Mouse (Mus musculus): ENCODE data around the gene Zmynd10.

Gene Zmynd10

DNA sequence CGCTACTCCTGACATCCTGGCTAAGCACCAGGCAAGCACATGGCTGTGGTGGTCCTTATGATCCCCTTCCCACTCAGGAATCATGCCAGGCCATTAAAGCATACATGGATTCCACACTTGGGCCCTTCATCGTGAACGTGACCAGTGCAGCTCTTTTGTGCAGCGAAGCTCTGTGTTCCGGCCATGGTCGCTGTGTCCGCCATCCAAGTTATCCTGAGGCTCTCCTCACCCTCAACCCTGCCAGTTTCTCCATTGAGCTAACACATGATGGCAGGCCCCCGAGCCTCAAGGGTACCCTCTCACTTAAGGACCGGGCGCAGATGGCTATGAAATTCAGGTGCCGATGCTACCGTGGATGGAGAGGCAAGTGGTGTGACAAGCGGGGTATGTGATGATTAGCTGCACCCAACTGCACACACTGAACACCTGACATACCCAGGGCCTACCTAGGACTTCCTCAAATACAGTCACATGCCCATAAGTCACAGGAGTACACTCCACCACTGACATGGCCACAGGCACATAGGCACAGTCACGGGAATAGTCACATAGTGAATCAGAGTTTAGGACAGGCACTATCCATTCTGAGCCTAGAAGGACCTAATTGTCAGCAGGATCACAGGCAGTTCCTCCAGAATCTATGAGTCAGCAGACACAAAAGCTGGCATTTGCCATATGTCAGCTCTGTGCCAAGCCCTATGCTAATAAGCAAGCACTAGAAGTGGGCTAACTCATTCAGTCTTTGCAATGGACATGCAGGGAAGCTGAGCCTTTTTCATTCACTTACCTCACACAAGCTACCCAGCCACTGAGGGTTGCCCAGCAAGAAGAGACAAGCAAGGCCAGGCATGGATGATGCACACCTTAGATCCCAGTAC, 32.2 kb downstream of the Zmynd10 start:
- in situ Hi-C loops (cut with MboI): no loop called here

DNA sequence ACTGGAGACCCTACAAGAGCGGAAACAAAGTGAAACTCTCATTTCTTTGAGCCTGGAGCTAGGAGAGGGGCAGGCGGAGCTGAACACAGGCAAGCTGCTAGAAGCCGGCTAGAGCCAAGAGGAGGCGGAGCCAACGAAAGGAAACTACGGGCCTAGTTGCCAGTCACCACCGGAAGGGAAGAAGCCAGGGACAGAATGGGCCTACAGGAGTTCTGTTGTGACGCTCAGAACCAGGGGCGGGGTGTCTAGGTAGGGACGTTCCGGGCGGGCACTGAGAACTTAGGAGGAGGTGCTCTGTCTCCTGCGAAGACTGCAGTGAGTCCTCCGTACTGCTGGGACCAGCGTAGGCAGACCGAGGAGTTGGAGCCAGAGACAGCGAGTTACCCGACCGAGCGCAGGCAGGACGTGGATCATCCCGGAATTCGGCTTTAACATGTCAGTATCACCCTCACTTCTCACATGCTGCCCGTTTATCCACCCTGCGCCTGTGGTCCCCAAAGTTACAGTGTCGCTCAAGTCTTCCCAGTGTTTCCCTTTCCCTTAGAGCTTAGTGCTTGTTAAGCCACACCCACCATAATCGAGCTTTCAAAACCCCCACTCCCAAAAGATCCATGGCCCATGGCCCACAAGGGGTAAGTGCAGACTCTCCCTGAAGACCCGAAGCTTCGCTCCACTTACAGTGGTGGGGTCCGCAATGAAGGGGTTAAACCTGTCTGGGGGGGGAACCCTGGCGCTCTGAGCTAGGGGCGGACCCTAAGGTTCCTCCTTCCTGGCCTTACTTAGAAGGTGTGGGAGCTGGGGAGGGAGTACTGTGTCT, 33.6 kb downstream of the Zmynd10 start, which contains the start of gene Hyal3:
Gene Hyal3 (plus strand): TSS at position 318 of the 817 bp plus-strand sequence.
- in situ Hi-C loops (cut with MboI): no loop called here

DNA sequence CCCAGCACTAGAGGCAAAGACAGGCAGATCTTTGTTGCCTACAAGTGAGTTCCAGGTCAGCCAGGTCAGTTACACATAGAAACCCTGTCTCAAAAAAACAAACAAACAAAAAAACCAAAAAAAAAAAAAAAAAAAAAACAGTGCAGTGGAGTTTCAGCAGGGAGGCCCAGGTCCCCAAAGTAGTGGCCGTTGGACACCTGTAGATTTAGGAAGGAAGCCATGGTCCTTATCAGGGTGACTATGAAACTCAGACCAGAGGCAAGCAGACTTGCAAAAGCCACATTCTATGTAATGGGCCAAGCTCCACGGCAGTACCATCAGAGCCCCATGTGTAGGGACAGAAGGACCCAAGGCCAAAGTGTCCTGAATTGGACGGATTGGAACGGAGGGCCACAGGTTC, 34.5 kb downstream of the Zmynd10 start:
- in situ Hi-C loops (cut with MboI): no loop called here

DNA sequence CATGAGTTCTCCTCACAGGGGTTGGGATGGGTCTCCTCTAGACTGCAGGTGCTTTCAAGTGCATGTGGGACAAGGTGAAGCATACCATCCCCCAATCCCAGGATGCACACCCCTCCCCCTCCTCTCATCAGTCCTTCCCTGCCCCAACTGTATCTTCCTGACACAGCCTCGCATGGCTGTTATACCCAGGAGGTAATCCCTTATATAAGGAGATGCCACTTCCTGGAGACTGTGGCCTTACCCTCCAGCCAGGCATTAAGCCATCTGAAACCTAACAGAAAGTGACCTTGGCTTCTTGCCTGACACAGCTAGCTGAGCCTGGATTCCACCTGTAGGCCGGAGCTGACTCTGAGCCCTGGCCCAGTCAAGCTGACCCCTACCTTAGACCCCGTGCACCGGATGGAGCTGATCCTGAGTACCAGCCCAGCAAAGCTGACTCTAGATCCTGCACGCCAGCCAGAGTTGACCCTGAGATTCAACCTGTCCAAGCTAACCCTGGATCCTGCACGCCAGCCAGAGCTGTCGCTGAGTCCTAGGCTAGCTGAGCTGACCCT, 35.5 kb downstream of the Zmynd10 start:
- in situ Hi-C loops (cut with MboI): no loop called here

DNA sequence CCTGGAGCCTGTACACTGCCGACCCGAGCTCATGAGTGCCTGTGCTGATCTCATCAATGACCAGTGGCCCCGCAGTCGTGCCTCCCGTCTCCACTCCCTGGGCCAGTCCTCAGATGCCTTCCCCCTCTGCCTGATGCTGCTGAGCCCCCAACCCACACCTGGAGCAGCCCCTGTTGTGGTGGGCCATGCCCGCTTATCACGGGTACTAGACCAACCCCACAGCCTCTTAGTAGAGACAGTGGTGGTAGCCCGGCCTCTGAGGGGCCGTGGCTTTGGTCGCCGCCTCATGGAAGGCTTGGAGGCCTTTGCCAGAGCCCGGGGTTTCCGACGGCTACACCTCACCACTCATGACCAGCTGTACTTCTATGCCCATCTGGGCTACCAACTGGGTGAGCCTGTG, 36.1 kb downstream of the Zmynd10 start:
- in situ Hi-C loops (cut with MboI): no loop called here

DNA sequence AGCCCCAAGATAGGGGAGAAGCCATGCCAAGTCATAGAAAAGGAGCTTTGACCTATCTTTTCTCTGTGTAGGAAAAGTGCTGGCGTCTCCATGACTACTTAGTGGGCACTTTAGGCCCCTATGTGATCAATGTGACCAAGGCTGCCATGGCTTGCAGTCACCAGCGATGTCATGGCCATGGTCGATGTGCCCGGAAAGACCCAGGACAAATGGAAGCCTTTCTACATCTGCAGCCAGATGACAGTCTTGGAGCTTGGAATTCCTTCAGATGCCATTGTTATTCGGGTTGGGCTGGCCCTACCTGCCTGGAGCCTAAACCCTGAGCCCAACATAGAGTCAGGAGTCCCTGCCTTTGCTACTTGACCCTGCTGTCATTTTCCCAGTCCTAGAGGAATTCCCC, 39.4 kb downstream of the Zmynd10 start:
- in situ Hi-C loops (cut with MboI): no loop called here

DNA sequence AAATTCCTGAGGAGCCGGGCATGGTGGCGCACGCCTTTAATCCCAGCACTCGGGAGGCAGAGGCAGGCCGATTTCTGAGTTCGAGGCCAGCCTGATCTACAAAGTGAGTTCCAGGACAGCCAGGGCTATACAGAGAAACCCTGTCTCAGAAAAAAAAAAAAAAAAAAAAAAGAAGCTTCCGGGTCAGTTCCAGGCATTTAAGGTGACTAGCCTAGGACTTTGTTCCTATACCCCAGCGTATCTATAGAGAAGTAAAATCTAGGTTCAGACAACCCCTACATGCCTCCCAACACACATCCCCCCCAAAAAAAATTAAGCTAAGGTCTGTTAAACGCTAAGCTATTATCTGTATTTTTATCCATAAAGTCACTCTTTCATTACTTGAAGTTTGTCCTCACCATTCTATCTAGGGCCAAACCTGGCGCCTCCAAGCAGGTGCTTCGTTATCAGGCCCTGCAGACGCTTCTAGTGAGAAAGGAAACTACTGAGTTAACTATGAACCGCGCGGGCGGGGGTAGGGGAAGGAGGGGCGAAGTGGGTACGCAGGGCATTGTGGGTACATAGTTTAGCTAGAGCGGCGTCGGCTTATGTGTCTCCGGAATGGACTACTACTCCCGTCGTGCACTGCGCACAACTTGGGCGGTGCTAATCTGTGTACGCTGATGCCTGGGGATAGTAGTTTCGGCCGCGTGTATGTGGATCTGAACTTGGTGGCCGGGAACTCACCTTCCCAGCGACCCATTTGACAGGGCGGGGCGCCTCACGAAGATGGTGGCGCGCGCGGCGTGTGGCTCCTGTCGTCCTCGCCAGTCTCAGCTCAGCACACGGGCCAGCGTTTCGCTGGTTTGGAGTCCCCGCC, 40.1 kb downstream of the Zmynd10 start, which contains the start of gene Ifrd2:
Gene Ifrd2 (plus strand): TSS at position 669 of the 859 bp plus-strand sequence.
- in situ Hi-C loops (cut with MboI): no loop called here

DNA sequence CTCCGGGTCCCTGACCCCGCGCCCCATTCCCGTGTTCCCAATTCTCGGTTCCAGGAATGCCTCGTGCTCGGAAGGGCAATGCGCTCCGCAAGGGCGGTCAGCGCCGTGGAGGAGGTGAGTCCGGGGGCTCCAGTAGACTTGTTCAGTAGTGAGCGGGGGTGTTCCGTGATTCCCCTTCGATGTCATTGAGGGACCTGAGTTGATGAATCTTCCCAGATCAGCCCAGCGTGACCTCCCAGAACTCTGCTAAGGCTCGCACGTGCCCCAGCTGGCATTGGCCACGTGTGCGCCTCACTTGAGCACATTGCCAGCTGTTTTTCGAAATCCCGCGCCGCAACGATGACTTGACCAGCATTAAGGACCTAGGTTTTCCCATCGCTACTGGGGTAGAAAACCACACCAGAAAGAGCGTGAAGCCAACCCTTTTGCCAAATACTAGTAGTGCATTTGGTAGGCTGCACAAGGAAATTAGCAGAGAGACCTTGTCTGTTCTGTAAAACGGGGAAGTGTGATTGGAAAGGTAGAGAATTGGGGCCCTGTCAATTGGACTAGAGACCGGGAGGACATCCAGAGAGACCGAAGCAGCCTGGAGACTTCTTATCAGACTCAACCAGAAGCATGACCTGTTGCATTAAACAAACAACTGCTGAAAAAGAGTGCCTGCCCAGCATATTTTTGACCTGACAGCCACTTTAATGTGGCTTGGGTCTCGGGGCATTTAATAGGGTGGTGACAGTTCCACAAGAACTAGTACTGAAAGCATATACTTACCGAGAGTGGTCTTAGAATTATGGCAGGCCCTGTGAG, 40.9 kb downstream of the Zmynd10 start:
- in situ Hi-C loops (cut with MboI): no loop called here

DNA sequence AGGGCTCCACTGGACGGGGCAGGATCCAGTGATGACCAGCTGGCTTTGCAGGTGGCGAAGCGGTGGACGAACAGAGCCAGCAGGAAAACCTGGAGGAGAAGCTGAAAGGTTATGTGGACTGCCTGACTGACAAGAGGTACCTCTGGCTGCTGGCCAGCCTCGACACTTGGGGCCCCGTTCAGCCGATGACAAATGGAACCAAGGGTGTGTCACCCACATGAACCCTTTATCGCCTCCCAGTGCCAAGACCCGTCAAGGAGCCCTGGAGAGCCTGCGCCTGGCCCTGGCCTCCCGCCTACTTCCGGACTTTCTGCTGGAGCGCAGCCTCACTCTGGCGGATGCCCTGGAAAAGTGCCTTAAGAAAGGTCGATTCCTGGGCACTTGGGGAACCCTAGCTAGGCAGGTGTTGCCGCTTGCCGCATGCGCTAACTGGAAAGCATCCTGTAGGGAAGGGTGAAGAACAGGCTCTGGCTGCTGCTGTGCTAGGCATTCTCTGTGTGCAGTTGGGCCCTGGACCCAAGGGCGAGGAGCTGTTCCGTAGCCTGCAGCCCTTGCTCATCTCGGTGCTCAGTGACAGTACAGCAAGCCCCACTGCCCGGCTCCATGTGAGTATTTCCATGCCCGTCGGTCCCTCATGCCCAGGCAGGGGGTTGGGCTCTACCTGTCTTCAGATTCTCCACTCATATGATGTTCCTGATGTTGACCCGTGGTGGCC, 43.1 kb downstream of the Zmynd10 start:
- in situ Hi-C loops (cut with MboI): no loop called here

DNA sequence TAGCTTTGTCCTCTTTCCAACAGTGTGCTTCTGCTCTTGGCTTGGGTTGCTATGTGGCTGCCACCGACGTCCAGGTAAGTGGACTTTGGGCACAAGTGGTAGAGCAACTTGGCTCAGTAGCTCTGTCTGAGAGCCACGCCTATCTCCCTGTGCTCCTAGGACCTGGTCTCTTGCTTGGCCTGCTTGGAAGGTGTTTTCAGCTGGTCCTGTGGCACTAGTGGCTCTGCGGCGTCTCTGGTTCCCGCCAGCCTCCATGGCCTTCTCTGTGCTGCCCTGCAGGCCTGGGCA, 43.6 kb downstream of the Zmynd10 start:
- in situ Hi-C loops (cut with MboI): no loop called here

DNA sequence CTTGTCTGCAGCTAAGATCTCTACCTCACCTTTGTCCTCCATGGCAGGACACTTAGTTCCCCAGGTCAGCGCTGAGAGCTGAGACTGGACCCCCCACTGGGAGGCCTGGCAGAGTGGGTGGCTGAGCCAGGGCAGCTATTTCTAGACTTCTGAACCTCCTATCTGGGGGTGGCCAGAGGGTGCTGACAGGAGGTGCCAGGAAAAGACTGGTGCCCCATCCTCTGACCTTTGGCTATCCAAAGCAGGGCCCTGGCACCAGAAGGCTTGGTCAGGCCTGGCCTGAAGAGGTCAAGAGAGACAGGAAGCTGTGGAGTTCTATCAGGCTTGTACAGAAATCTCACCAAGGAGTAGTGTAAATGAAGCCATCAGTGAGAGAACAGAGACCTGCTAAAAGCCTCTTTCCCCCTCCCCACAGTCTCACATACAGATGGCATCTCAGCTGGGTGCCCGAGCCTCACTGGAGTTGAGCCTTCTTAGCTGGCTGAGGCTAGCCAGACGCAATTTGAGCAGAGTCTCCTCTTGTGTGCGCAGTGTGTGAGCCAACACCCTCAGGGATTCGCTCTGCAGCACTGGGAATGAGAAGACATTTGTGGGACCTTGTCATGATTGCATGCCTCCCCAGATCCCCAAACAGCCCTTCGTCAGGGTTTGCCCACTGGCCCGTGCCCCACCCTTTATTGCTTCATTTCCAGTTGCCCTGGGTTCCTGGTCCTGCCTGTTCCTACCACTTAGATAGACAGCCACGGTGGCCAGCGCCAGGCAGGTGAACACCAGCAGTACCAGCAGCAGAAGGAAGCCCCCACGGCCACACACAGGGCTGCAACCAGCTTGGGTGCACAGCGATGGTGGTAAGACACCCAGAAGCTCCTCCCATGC, 46.2 kb downstream of the Zmynd10 start:
- in situ Hi-C loops (cut with MboI): no loop called here

DNA sequence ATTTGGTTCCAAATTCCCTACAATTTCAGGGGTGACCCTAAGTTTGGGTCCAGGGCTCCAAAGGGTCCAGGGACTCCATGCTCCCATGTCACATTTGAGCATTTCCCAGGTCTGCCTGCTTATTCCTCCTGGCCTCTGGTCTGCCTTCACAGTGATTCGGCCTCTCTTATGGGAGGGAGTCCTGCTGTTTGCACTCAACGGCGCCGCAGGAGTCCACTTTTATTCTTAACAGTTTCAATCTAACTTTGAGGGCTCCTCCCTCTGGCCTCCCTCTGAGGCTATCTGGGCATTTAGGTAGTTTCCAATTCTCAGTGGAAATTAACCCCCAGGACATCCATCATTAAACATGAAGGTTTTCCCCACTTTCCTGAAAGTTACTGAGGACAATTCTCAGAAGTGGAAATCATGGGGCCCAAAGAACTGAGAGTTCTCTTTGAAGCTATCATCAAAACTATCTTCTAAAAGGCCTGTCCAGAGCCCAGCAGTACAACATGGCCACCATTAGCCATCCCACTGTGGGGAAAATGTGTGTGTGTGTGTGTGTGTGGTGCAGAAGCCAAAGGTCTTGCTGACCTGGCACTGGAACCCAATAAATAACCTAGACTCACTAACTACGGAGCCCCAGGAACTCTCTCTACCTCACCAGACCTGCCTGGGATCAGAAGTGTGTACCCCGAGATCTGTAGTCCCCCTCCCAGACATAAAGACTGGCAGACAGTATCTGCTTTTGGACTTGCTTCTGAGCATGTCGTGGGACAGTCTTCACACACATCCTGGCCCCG, 47.4 kb downstream of the Zmynd10 start:
- in situ Hi-C loops (cut with MboI): no loop called here

DNA sequence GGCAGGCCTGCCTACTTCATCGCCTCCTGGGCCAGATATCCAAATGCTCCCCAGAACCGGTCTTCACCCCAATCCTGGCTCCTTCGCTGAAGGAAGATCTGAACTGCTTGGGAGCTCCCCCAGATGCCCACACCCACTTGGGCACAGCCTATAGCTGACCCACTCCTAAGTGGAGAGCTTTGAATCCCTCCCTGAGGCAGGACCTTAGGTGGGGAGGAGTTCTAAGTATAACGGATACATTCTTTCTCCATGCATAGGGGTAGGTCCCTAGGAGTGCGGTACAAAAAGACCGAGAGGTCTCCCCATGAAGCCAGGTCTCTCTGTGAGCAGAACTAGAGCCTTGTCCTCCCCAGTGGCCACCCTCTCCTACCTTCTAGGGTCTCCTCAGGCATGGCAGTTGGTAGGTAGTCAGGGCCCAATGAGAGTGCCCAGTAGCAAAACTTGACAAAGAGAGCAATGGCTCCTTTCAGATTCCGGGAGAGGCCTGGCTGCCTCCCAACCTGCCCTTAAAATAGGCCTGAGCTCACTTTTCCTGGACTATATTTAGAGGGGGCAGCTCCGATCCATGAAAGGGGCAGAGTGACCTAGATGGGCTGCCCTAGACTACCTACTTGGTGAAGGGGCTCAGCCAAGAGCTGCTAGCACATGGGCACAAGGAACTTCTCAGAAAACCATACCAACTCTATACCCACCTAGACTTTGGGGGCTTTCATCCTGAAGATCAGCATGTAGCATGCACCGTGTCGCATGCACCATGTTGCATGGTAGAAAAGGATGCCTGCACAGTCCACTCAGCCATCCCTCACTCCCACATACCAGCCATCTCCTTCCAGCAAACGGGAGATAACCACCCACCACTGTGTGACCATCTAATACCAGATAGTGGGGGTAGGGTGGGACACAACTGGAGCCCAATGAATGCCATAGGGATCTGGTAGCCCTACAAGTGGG, 49.8 kb downstream of the Zmynd10 start:
- in situ Hi-C loops (cut with MboI): no loop called here

DNA sequence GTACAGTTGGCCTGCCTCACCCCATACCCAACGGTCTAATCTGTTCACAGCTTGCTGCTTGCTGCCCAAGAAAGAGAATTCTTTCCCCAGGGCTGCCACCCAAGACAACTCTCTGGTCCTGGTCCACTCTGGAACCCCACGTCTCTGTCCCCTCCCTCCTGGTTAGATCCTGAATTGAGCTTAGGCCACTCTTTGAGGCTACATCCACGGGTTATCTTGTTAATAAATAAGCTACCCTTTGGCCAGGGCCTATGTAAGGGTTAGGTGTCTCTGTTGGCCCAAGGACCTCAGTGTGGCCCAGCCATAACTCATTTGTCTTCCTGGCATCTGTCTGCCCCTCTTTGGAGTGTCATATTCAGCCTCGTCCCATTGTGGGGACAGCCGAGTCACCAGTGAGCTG, 51.3 kb downstream of the Zmynd10 start:
- in situ Hi-C loops (cut with MboI): no loop called here

DNA sequence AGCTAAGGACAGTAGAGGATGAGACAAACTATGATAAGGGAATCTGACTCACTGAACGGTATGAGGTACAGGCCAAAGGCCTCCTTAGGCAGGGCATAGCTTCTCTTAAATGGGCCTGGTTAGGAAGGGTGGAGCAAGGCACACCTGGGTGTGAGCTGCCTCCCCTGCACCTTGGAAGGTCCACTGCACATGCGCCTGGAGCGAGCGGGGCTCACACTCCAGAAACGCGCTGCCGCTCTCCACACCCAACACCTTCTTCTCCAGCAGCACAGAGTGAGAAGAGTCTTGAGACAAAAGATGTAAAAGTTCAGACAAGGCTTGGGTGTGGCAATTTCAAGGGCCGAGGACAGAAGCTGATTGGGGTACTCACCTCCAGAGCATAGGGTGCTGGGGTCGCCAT, 52.3 kb downstream of the Zmynd10 start:
- in situ Hi-C loops (cut with MboI): no loop called here

DNA sequence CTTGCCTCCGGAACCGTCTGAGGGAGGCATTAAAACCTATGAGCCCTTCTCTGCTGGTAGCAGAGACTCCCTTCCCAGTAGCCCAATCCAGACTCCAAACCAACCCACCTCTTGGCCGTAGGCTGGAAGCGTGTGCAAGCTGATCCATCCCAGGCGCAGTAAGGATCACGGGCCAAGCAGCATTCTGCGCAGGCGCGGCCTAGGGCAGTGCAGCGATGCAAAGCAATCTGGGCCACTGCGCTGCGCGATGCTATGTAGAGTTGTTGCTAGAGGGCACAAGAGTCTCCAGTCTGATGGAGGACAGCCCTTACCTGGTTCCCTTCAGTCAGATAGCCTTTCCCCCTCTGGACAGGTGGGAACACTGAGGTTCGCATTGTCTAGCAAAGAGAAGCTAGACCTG, 52.7 kb downstream of the Zmynd10 start:
- in situ Hi-C loops (cut with MboI): no loop called here

DNA sequence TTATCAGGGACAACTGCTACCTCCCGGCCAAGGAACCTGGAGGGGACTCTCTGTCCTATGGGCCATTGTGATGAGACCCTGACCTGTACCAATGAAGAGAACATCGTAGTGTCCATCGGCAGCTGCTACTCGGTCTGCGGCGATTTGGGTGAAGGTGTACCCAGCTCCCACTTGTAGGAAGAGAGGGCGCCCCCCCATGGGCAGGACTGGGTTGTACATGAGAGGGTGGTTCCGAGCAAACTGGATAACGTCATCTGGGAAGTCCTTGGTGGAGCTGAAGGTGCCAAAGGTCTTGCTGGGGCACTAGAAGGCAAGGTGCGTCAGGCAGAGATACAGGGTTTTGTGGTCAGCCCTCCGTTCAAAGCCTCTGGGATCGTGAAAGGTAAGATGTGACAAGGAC, 53.6 kb downstream of the Zmynd10 start:
- in situ Hi-C loops (cut with MboI): no loop called here
